Mouse (Mus musculus): Measurements from ENCODE around the gene Plin3.

GRCm38 (mm10) chr17:56283316-56283715, 9.4 kb downstream of the Plin3 start:
- TF ChIP-seq CTCF (IDR thresholded peaks at IDR 0.05; ENCODE audit: insufficient read depth, low read depth, low read length) = no peak
- no peak for TF ChIP-seq POLR2A (IDR thresholded peaks at IDR 0.05; ENCODE audit: insufficient read depth, low read depth, low read length)
